Mouse (Mus musculus): Measurements from ENCODE around the gene Rabac1. TPM values are rescaled to one million over a fixed set of nuclear protein-coding genes. Genes with fewer than 3 reads are reported as not detected.

The Rabac1 gene
- 526 and 559 TPM in 2 replicates for polyA plus RNA-seq (2021; fragmentation: Nextera tagmentation)
- long read RNA-seq, experiment 1, transcript Rabac1-201 (5 exons, 899 nt): major isoform, 411 of 450 reads
- long read RNA-seq, experiment 1, transcript Rabac1-203 (4 exons, 986 nt): minor isoform, 14 of 450 reads
- long read RNA-seq, experiment 1, partial matches to known transcripts: 3 of 450 reads
- long read RNA-seq, experiment 1, other reads (novel, unspliced or antisense): 21 of 450 reads
- long read RNA-seq, experiment 2, transcript Rabac1-201 (5 exons, 899 nt): major isoform, 58 of 69 reads
- long read RNA-seq, experiment 2, partial matches to known transcripts: 3 of 69 reads
- long read RNA-seq, experiment 2, other reads (novel, unspliced or antisense): 4 of 69 reads

GRCm38 (mm10) chr7:24971972-24972893 lies at the start of gene Rabac1:
Rabac1 (minus strand) TSS chr7:24972754.

GRCm38 (mm10) chr7:25005421-25006065 lies 33.0 kb upstream of the Rabac1 start, which contains the start of gene Atp1a3:
Atp1a3 (minus strand) TSS chr7:25005958.

GRCm38 (mm10) chr7:24944257-24944950 lies 28.1 kb downstream of the Rabac1 start, which contains the start of gene Gm4881:
Gm4881 (minus strand) TSS chr7:24944494.

Small RNAs within 50 kb of the gene (microRNA-seq; reads per million reads assigned to microRNA genes)
- gene Mir7046 (24.5 reads per million, percentile 43 among the genes with 10 or more reads in this experiment), gene Mir7047 (86.1 reads per million, percentile 57 among the genes with 10 or more reads in this experiment)

Other genes starting within 250 kb of the Rabac1 start
- not detected in 2 replicates for gene Gm4763, start 245.8 kb downstream of the Rabac1 start, polyA plus RNA-seq (2021; fragmentation: Nextera tagmentation)
- gene Cd177, start 212.4 kb downstream of the Rabac1 start, polyA plus RNA-seq (2021; fragmentation: Nextera tagmentation): 0.05 and 0.11 TPM in 2 replicates
- 0.18 TPM in 1 of 2 replicates, not detected in the other for gene Ceacam10, start 195.5 kb downstream of the Rabac1 start, polyA plus RNA-seq (2021; fragmentation: Nextera tagmentation)
- 3.4 and 3.5 TPM in 2 replicates for gene Gm9844, start 110.5 kb downstream of the Rabac1 start, polyA plus RNA-seq (2021; fragmentation: Nextera tagmentation)
- gene Lypd4, start 102.8 kb downstream of the Rabac1 start, polyA plus RNA-seq (2021; fragmentation: Nextera tagmentation): not detected in 2 replicates
- gene Dmrtc2, start 102.7 kb downstream of the Rabac1 start, polyA plus RNA-seq (2021; fragmentation: Nextera tagmentation): not detected in 2 replicates
- 2,737 and 3,292 TPM in 2 replicates for gene Rps19, start 88.4 kb downstream of the Rabac1 start, polyA plus RNA-seq (2021; fragmentation: Nextera tagmentation)
- gene Cd79a, start 75.4 kb downstream of the Rabac1 start, polyA plus RNA-seq (2021; fragmentation: Nextera tagmentation): 0.21 TPM in 1 of 2 replicates, not detected in the other
- 5.6 and 6.3 TPM in 2 replicates for gene Arhgef1, start 69.8 kb downstream of the Rabac1 start, polyA plus RNA-seq (2021; fragmentation: Nextera tagmentation)
- gene Gm4881, start 28.3 kb downstream of the Rabac1 start, polyA plus RNA-seq (2021; fragmentation: Nextera tagmentation): not detected in 2 replicates
- 1,296 and 1,449 TPM in 2 replicates for gene Atp1a3, start 33.2 kb upstream of the Rabac1 start, polyA plus RNA-seq (2021; fragmentation: Nextera tagmentation)
- 5.7 and 7.1 TPM in 2 replicates for gene Grik5, start 99.6 kb upstream of the Rabac1 start, polyA plus RNA-seq (2021; fragmentation: Nextera tagmentation)
- 24.9 TPM in 2 replicates for gene Zfp574, start 99.8 kb upstream of the Rabac1 start, polyA plus RNA-seq (2021; fragmentation: Nextera tagmentation)
- 0.82 and 0.90 TPM in 2 replicates for gene Pou2f2, start 207.0 kb upstream of the Rabac1 start, polyA plus RNA-seq (2021; fragmentation: Nextera tagmentation)
- 12.5 and 13.0 TPM in 2 replicates for gene Dedd2, start 247.9 kb upstream of the Rabac1 start, polyA plus RNA-seq (2021; fragmentation: Nextera tagmentation)
- gene Zfp526, start 248.7 kb upstream of the Rabac1 start, polyA plus RNA-seq (2021; fragmentation: Nextera tagmentation): 0.44 and 0.52 TPM in 2 replicates

Data from layer of hippocampus, adult 6 months (tissue).